Mouse (Mus musculus) ZHBTc4 (cell line): ENCODE measurements around the gene Ehbp1.

Experiments used
- DNase-seq: peaks from one replicate; pipeline ENCODE4 v3.0.0-alpha.2; 2011; ENCODE audit warnings: low read depth, low spot score

The Ehbp1 gene

DNA sequence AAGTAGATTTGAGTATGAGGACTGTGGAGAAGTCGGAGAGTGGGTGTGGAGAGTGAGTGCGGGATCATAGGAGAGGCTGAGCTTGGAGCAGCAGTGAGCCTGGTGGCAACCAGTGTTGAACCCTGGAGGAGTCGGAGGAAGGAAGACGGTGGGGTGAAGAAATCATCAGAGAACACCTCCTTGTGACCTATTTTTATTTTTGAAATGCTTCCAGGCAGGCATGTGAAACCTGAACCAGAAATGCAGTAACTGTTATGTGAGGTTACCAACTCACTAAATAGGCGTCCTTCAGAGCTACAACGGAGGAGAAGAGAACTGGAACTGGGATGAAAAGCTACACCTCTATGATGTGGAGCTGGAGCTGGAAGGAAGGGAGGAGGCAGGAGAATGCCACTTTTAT is 144.2 kb downstream of the Ehbp1 start:
- DNase-seq = no peak

DNA sequence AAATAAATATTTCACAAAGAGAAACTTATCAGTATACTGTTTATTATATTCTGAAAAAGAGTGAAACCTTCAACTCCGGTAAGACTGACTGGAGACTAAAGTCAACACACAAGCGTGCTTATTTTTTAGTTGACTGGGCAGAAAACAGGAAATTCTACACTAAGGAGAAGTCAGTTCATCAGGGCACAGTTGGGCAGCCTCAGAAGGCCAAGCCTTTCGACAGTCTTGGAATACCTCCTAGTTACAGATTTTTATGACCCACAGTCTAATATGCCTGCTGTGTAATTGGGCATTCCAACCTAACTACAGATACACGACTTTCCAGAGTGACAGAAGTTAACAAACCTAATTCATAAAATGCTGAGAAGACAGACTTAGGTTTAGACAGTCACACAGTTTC is 145.3 kb downstream of the Ehbp1 start:
- no peak for DNase-seq

DNA sequence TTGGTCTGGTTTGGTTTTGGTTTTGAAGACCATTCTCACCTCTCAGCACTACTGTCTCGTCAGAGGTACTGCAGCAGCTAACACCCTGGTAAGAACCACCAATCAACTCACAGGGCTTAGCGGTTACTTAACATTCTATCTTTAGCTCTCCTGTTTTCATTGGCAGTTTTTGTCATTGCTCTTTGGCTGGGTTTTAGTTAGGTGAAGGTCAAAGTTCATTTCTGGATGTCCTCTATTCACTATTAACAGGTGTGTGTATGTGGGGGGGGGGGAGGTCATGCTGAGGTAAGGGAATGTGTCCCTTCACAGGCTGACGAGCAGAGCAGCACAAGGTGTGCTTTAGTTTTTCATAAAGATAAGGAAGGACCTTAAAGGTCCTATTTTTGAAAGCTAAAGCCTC is 147.5 kb downstream of the Ehbp1 start:
- peak; percentile 37 for DNase-seq

DNA sequence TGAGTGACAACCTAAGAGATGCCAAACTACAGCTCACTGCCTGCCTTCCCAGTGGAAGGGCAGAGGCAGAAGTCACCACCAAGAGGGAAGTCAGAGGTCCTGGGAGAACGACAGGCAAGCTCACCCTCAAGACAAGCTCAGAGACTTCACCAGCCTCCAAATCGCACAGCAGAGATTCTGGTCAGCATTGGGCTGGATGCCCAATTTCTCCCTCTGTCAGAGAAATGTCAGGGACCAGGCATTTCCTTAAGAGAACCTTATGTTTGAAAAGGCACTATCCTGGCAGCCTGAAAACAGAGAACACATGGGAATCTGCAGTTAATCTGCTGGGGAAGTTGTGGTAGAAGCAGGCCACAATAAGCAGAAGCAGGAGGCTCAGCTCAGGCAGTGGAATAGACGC is 151.5 kb downstream of the Ehbp1 start:
- no peak for DNase-seq

DNA sequence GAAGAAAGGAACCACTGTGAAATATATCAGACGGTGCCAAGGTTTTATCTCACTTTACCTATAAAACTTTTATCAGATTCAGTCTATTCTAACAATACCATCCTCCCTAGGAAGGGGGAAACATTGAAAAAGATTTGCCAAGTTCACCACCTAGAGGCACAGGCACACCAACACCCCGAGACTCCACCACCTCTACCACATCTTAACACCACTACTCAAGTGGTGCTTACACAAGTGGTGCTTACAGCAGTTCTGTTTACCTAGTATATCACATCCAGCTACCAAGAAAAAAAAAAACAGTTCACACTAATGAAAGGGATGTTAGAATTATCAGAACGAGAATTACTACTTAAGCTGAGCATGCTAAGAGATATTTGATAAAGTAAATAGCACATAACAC is 152.1 kb downstream of the Ehbp1 start:
- DNase-seq = no peak

DNA sequence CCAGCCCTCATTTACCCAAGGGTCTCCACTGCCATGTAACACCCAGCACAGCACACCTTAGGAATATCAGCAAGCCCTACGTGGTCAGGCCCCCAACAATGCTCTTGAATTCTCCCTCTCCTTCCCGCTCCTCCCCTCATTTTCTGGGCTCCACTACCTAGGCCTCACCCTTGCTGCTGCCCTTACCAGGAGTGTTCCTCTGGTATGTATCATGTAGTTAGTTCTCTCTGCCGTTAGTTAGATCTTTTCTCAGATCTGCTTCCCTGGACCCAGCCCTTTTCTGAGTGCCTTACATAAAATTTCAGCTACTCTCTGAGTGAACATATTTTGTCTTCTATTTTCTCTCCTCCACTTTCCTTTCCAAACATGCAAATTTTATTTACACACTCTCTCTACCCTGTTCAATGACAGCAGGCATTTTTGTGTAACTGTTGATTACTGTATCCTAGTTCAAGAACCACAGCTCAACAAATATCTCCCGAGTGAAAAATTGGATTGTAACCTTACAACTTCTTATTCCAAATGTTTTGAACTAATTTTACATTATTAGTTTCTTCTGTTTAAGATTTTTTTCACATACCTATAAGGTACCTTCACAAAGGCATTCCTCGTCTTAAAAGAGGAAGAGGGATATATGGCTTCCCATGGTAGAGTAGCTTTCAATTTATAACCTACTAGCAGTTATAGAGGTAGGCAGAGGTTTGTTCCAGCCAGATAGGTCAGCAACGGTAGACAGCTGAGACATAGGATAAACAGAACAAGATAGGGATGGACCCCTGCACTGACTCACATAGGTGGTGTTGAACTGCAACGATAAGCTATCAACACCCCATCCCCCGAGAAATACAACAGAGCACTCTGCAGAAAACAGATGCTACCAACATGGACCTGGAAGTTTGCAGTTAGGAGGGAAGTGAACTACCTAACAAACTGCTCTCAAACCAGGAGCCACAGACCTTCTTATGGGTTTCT is 160.3 kb downstream of the Ehbp1 start:
- DNase-seq = no peak

DNA sequence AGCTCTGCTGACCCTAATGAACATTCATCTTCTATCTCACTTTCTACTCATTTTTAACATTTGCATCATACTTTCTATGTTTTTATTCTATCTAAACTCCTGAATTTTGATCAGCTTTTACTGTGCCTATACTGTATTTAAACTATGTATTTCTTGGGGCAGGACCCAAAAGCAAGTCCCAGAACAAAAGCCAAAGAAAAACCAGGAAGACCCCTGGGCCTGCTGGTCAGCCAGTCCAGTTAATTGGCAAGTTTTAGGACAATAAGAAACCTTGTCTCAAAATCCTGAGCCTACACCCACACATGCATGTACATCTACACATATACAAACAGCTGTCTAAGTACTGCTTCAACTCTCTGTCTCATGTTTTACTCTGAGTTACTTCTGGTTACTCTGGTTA is 161.9 kb downstream of the Ehbp1 start:
- no peak for DNase-seq

DNA sequence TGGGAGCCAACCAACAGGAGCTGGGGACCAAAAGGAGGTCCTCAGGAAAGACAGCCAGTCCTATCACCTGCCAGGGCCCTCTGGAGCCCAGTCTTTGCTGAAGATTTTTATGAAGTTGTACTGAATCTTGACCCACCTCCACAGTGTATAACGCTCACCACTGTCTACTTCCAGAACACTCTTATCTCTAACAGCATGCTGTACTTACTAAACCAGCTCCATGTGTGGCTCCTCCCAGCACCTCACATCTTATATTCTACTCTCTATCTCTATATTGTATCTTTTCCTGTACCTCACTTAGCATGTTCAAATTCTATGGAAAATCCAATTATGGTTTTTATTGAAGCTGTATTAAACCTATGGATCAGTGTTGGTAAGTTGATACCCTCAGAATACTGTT is 163.5 kb downstream of the Ehbp1 start:
- no peak for DNase-seq

DNA sequence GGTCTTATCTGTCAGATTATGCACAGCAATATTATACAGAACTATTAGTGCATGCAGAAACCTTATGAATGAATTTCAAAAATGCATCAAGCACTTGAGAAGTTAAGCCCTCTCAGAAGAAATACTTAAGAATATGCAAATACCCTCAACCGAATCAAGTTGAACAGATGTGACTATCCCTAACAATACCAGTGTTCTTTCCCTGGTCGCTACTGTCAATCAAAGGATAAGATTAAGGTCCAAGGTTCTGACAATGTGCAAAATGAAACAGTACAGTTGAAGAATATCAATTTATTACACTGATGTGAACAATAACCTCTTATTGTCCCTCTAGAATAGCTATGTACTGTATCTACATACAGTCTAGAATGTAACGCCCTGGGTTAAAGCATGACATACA is 167.8 kb downstream of the Ehbp1 start:
- no peak for DNase-seq

DNA sequence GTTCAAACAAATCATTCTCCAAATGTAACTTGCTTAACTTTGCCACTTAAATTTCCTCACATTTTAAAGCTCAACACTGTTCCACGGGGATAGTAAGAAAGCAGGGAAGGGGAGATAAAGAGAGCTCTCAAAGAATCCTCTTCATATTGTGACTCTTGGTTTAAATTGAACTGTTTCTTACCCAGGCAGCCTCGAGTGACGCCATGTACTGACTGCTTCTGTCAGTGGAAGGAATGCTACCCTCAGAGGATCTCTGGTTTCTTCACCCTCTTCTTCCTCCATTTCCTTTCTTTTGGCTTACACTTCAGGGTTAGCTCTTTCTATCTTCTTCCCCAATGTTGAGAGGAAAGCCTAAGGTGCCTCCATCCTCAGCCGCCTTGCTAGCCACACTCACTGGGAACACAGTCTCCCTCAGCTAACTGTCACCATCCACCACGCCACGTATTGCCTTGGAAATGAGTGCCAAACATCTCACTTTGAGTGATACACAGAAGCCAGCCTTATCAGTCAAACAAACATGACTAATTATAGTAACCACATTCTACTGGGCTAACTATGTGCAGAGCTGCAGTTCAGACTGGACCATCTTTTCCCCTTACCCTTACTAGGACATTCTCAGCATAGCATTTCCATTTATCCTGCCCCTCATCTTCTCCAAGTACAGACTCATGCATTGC is 171.0 kb downstream of the Ehbp1 start:
- no peak for DNase-seq

DNA sequence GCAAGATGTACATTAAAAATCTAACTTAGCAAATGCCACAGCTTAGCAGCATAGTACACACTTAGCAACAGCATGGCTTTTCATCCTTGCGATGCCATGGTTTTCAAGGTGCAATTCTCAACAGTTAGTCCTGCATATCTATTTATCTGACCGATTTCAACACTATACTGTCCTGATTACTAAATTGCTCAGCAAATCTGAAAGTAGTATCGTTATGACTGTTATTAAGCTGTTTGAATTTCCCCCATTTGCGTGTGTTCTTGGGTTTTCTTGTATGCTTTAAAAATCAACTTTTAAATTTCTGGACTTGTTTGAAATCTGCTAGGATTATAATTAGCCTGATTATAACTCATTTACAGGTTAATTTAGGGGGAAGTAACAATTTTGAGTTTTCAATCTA is 184.2 kb downstream of the Ehbp1 start:
- no peak for DNase-seq

DNA sequence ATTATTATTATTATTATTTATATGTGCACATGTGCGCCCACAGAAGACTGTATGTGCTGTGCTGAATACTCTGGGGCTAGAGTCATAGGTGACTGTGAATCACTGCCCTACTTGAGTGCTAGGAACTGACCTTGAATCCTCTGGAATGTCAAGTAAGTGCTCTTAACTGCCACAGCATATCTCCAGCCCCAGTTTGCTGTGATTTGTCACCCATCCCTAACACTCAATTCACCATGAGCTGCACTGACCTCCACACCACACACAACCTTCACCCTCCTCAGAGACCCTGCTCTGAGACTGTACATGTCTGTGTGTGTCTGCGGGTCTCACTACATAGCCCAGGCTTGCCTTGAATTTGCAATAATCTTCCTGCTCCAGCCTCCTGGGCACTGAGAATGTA is 185.9 kb downstream of the Ehbp1 start:
- peak; percentile 7 for DNase-seq

DNA sequence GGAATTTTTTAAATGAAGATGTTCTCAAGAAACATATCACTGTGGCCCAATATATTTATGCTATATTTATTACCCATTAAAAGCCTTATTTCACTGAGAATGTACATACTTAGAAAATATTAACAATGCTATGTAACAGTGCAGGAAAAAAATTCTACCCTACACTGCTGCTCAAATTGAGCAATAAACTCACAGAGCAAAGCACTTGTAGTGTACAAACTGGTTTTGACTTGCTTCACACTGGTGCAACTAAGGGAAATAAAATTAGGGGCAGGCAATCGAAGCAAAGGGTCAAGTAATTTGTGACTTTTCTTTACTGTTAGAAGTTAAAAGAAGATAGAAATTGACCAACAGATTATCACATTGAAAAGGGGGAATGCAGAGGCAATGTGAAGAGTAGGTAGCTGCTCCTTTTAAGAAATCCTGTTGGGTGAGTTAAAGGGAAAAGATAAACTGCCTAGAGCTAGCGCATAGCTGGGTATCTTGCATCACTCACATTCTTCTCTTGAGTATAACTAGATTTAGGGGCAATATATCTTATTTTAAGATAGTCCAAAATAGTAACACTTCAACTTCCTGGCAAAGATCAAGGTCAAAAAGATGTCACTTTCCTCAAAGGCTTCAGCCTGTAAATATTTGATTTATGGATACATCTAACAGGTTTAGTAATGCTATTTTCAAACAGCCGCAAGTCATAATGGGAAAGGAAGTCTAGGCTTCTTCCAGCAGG is 186.6 kb downstream of the Ehbp1 start:
- no peak for DNase-seq

DNA sequence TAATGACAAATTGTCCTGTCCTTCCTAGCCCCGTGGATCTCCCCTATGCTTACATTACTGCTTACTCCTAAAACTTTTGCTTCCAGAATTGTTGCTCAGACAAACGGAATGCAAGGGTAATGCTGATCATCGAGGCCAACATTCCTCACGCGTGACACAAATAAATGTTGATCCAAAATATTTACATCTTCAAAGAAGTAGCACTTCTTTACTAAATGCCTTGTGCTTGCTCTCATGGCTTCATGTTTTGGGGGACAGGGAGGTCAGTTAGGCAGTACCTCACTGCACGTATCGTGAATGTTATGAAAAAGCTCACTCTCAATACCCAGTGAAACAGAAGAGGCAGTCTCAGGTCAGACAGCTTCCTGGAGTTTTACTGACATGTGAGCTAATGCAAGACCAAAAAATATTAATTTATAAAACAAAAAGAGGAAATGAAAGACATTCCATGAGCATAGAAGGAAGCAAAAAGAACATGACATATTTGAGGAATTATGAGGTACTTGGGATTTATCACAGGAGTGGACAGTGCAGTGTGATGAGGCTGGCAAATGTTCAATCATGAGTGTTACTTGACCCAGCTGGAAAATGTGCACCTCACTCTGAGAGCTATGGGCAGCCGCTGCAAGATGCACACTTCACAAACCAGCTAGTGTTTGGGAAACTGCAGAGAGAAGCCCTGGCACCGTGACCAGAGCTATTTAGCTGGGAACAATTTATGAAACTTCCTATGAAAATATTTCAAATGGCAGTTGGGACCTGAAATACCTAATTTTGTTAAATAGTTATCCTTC is 187.4 kb downstream of the Ehbp1 start:
- DNase-seq = no peak

DNA sequence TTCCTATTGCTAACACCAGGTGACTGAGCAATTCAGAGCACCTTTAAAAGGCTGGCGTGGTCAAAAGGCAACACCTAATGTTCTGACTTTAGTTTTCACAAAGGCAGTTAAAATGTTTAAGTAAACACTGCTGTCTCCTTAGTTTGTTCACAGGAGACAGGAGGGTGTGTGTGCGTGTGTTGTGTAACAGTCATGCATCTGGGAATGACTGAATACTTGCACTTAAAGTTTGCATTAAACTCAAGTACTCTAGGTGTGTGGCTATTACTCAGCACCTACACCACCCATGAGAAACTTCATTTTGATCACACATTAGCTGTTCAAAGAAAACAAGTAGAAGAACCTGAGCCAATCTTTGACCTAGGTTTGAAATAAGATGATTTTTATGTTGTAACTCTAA is 201.4 kb downstream of the Ehbp1 start:
- DNase-seq = no peak

DNA sequence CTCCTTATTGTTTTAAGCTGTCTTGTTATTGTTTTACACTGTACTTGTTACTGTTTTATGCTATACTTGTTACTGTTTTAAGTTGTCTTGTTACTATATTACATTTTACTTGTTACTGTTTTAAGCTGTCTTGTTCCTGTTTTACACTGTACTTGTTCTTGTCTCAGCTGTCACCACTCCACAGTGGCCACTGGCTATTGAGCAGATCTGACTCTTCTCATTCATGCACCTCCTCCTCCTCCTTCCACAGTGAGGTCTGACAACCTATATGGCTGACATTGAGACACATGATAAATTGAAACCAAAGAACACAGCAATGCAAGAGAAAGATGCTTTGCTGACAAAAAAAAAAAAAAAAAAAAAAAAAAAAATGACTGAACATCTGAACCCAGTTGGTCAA is 203.6 kb downstream of the Ehbp1 start:
- no peak for DNase-seq

DNA sequence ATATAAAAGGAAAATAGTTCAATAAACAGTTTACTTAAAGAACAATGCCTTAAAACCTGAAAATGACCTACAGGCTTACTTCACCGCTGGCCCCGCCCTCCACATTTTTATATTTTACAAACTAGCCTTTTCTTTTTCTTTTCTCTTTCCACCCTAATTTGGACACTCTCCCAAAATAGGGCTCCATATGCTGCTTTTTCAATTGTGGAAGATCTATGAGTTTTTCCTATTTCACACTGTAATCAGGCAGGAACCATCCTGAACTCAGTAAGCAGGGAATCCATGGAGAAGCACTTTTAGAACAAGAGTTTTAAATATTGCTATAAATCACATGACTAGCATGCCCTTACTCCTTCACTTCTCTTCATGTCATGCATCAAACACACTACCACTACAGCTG is 216.9 kb downstream of the Ehbp1 start:
- DNase-seq = no peak

DNA sequence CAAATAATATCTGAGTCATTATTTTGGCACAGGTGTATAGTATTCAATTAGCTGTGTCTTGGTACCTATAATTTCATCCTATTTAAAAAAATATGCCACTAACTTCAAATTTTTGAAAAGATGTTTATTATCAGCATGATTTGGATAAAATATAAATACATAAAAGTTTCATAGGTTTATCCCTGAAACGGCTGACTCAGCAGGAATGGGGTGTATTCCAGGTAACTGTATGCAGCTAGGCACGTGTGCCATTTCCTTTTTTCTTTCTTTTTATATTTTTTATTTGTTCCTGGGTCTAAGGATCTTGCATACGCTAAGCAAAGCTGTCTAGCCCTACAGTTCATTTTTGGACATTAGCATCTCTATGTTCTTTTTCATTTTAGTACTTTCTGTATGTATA is 223.2 kb downstream of the Ehbp1 start:
- DNase-seq = no peak

DNA sequence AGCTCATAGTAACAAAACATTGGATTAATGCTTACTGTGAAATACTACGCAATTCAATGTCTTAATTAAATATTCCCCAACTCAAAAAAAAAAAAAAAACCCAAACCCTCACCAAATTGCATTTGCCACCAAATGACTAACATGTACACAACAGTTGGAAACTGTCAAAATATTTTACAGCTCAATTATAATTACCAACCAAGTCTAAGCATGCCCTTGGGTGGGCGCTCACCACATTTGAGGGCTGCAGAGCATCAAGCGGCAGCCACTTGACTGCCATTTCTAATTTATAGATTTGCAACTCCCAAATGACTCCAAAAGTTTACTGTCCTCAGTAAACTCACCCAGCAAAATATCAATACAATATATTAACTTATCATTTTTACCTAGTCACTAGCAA is 229.9 kb downstream of the Ehbp1 start:
- DNase-seq = no peak

DNA sequence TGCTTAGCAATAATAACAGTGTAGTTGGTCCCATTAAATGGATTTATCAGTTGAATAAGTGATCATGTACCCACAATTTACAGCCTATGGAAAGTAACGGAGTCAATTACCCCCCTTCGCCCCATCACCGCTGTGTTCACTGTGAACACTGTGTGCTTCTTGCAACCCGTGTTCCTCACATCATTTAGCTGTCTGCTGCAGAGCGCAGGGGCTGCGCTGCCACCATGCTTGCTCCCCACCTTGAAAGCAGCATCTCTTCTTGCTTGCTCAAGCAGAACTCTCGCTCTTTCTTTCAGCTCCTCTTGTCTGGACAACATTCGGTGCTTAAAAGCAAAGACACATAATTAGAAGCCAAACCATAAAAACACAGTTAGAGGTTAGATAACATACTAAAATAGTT is 252.7 kb downstream of the Ehbp1 start:
- no peak for DNase-seq

DNA sequence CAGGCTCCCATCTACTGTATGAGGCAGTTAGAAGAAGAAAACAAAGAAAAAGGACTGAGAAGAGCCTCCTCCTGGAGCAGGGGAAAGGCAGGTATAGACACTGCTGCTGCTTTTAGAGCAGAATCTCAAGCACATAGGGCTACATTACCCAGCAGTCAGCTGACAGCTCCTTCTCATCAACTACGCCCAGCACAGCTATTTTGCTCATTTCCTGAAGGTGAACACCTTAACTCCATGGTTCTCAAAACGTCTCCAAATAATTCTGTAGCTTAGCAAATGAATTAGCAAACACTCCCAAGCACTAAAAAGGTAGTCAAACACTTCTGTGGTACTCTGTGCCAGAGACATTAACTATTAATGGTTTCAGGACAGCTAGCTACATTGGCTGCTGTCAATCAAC is 278.7 kb downstream of the Ehbp1 start:
- DNase-seq = no peak

DNA sequence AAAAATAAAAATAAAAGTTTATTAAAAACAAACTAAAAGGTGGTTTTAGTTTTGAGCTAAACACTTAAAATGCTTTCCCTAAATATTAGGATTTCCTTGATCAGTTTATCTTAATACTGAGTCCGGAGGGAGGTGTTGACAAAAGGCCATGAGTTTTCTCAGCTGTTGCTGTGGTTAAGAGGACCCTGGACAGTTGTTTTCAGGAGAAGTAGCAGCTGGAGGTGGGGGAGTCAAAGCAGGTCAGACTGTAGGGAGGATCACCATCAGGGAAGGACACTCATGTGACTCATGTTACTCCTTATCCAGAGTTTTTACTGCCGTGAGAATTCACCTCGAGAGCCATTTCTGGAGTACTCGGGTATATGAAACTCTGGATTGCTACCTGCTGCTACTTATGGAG is 280.4 kb downstream of the Ehbp1 start:
- no peak for DNase-seq
